Mouse (Mus musculus): Measurements from ENCODE around the gene Laptm4a. TPM values are rescaled to one million over a fixed set of nuclear protein-coding genes. Genes with fewer than 3 reads are reported as not detected.

Laptm4a gene
- polyA plus RNA-seq, 1 experiment from 2014 or later: 221 TPM

DNA sequence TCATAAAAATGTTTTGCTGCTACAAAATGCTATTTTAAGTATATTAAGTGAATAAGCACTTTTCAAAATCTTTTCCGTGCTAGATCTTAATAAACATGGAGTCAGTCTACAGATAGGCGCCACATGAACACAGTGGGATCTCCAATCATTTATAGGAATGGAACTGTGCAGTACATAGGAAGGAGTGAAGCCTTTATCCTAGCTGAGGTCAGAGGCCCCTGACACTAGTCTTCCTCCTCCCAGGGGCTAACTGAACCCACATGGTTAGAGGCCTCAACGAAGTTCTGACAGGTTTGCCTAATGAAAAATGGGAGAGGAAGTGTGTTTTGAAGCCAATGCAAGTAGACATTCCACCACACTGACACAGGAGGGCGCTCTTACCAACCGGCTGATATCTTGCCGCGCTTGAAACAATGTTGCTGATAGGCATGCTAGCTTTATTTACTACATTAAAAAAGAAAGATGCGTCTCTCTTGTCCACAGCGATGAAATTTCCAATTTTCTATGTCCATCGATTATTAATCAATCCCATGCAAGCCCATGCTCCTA lies 32.3 kb upstream of the Laptm4a start:
- 0 out of 2 replicates have a peak, but pooled peaks have one; percentile 59 for ATAC-seq
- peaks cover 11% of the 10 kb centered on the region for H3K4me1 ChIP-seq (replicated peaks)
- no peak overlapping the region for H3K9ac ChIP-seq (replicated peaks)
- H3K9me3 ChIP-seq: no peaks in the 10 kb centered on the region
- H3K4me2 ChIP-seq (replicated peaks): no peak overlapping the region
- H3K36me3 ChIP-seq: no peaks in the 10 kb centered on the region
- WGBS: 24% methylated on average over 10 of the region's 10 CpGs
- H3K4me3 ChIP-seq (replicated peaks): no peak overlapping the region
- no peaks in the 10 kb centered on the region for H3K27me3 ChIP-seq
- no peak overlapping the region for H3K27ac ChIP-seq

- H3K4me3 ChIP-seq (replicated peaks): no peak overlapping the region
- no peaks in the 10 kb centered on the region for H3K36me3 ChIP-seq
- no peak for ATAC-seq
- H3K27me3 ChIP-seq: no peaks in the 10 kb centered on the region
- H3K27ac ChIP-seq: no peak overlapping the region
- H3K4me1 ChIP-seq (replicated peaks): no peaks in the 10 kb centered on the region
- H3K9me3 ChIP-seq: no peaks in the 10 kb centered on the region
- H3K4me2 ChIP-seq (replicated peaks): peak overlapping the region; percentile 34
- WGBS: 31% methylated on average over 18 of the region's 21 CpGs
- H3K9ac ChIP-seq (replicated peaks): no peak overlapping the region
These were observed 28.5 kb upstream of the Laptm4a start for GRCm38 (mm10) chr12:8892876-8893532.

- no peak for ATAC-seq
These were observed 24.3 kb upstream of the Laptm4a start for GRCm38 (mm10) chr12:8897140-8897539.

GRCm38 (mm10) chr12:8898879-8899785 lies 22.3 kb upstream of the Laptm4a start:
- no peaks in the 10 kb centered on the region for H3K27me3 ChIP-seq
- H3K4me1 ChIP-seq (replicated peaks): peaks cover 18% of the 10 kb centered on the region
- no peak overlapping the region for H3K4me2 ChIP-seq (replicated peaks)
- H3K36me3 ChIP-seq: no peaks in the 10 kb centered on the region
- WGBS: 47% methylated on average over 19 of the region's 19 CpGs
- H3K9me3 ChIP-seq: no peaks in the 10 kb centered on the region
- H3K27ac ChIP-seq: no peak overlapping the region
- no peak for ATAC-seq
- H3K4me3 ChIP-seq (replicated peaks): no peak overlapping the region
- no peak overlapping the region for H3K9ac ChIP-seq (replicated peaks)

More at GRCm38 (mm10) chr12:8897140-8897539, 24.3 kb upstream of the Laptm4a start:
- H3K9me3 ChIP-seq: no peaks in the 10 kb centered on the region
- H3K4me3 ChIP-seq (replicated peaks): no peak overlapping the region
- no peak overlapping the region for H3K9ac ChIP-seq (replicated peaks)
- no peaks in the 10 kb centered on the region for H3K27me3 ChIP-seq
- no peaks in the 10 kb centered on the region for H3K36me3 ChIP-seq
- no peak overlapping the region for H3K4me2 ChIP-seq (replicated peaks)
- H3K27ac ChIP-seq: no peak overlapping the region
- H3K4me1 ChIP-seq (replicated peaks): peaks cover 16% of the 10 kb centered on the region
- WGBS: 81% methylated on average over 7 of the region's 7 CpGs

- Histone ChIP-seq H3K9ac (replicated peaks) (no peak overlapping the region), H3K27ac (no peak overlapping the region), H3K4me1 (replicated peaks) (peaks cover 18% of the 10 kb centered on the region), H3K36me3 (no peaks in the 10 kb centered on the region), H3K27me3 (no peaks in the 10 kb centered on the region), H3K4me2 (replicated peaks) (no peak overlapping the region), H3K9me3 (no peaks in the 10 kb centered on the region), H3K4me3 (replicated peaks) (no peak overlapping the region)
- peak; percentile 37; the same call in 1 of the 2 replicates for ATAC-seq
- 18% methylated on average over 4 of the region's 4 CpGs for WGBS
These were observed 21.3 kb upstream of the Laptm4a start for GRCm38 (mm10) chr12:8900107-8900698.

DNA sequence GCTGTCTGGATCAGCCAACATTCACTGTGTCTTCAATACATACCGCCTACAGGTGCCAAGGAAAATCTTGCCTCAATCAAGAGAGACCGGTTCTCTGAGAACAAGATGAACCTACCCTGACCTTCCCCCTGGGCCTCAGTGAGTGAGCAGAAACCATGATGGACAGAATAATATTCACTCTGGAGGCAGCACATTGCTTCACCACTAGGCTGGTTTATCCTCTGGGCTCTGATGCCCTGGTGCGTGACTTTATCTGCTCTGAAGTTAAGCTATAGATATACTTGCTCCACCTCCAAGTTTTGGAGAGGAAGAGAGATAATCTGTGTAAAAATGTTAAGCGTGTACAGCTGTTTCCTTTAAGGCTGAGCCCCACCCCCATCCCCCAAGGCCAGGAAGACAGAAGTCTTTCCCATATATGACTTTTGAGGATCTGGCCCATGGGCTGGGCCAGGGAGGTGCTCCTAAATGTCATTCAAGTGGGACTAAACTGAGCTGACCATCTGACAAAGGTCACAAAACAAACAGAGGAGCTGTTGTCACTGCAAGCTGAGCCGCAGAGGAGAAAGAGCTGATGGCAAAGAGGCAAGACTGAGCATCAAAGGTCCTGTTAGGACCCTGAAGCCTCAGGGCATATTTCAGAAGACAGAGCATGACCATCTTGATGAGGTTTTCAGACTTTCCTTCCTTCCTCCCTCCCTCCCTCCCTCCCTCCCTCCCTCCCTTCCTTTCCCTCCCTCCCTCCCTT lies 20.4 kb upstream of the Laptm4a start:
- H3K36me3 ChIP-seq: no peaks in the 10 kb centered on the region
- no peaks in the 10 kb centered on the region for H3K9me3 ChIP-seq
- H3K27me3 ChIP-seq: no peaks in the 10 kb centered on the region
- H3K27ac ChIP-seq: no peak overlapping the region
- 54% methylated on average over 5 of the region's 5 CpGs for WGBS
- peaks cover 18% of the 10 kb centered on the region for H3K4me1 ChIP-seq (replicated peaks)
- H3K4me2 ChIP-seq (replicated peaks): no peak overlapping the region
- H3K4me3 ChIP-seq (replicated peaks): no peak overlapping the region
- no peak for ATAC-seq
- no peak overlapping the region for H3K9ac ChIP-seq (replicated peaks)

DNA sequence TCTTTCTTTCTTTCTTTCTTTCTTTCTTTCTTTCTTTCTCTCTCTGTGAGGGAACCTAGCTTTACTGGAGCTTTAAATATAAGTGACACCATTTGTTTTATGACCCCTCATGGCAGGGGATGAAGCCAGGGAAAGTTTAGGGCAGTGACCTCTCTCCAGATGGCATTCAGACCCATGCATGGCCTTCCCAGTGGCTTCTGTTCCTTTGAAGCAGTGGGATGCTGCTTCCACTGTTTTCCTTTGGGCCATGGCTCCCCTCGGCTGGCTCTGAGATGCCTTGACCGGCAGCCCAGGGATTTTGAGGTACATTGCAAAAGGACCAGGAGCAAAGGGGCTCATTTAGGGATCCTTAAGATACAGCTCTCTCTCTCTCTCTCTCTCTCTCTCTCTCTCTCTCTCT lies 19.5 kb upstream of the Laptm4a start:
- 22% methylated on average over 2 of the region's 2 CpGs for WGBS
- no peak overlapping the region for H3K4me3 ChIP-seq (replicated peaks)
- no peaks in the 10 kb centered on the region for H3K27me3 ChIP-seq
- ATAC-seq: no peak
- no peak overlapping the region for H3K4me2 ChIP-seq (replicated peaks)
- H3K27ac ChIP-seq: no peak overlapping the region
- no peak overlapping the region for H3K9ac ChIP-seq (replicated peaks)
- 0 out of 2 replicates have a peak, but pooled peaks cover 3% of the 10 kb centered on the region for H3K9me3 ChIP-seq
- peaks cover 18% of the 10 kb centered on the region for H3K4me1 ChIP-seq (replicated peaks)
- H3K36me3 ChIP-seq: no peaks in the 10 kb centered on the region

- H3K27me3 ChIP-seq: no peaks in the 10 kb centered on the region
- H3K4me3 ChIP-seq (replicated peaks): no peak overlapping the region
- H3K9ac ChIP-seq (replicated peaks): no peak overlapping the region
- H3K27ac ChIP-seq: no peak overlapping the region
- ATAC-seq: no peak
- WGBS: 44% methylated on average over 3 of the region's 3 CpGs
- 0 out of 2 replicates have a peak, but pooled peaks cover 3% of the 10 kb centered on the region for H3K9me3 ChIP-seq
- H3K4me2 ChIP-seq (replicated peaks): no peak overlapping the region
- peaks cover 18% of the 10 kb centered on the region for H3K4me1 ChIP-seq (replicated peaks)
- H3K36me3 ChIP-seq: no peaks in the 10 kb centered on the region
These were observed 19.0 kb upstream of the Laptm4a start for GRCm38 (mm10) chr12:8902479-8902878.

- WGBS: 9% methylated on average over 16 of the region's 16 CpGs
- no peak overlapping the region for H3K4me3 ChIP-seq (replicated peaks)
- H3K4me2 ChIP-seq (replicated peaks): no peak overlapping the region
- no peaks in the 10 kb centered on the region for H3K9me3 ChIP-seq
- H3K27me3 ChIP-seq: no peaks in the 10 kb centered on the region
- H3K9ac ChIP-seq (replicated peaks): 0 out of 2 replicates have a peak overlapping the region, but pooled peaks have one; percentile 47
- H3K4me1 ChIP-seq (replicated peaks): peaks cover 17% of the 10 kb centered on the region
- peak overlapping the region; percentile 37; the same call in 1 of the 2 replicates for H3K27ac ChIP-seq
- ATAC-seq: peak; percentile 83
- no peaks in the 10 kb centered on the region for H3K36me3 ChIP-seq
These were observed 8.4 kb upstream of the Laptm4a start for GRCm38 (mm10) chr12:8912860-8913685.

- no peak overlapping the region for H3K9ac ChIP-seq (replicated peaks)
- 63% methylated on average over 9 of the region's 9 CpGs for WGBS
- H3K9me3 ChIP-seq: no peaks in the 10 kb centered on the region
- no peak overlapping the region for H3K4me3 ChIP-seq (replicated peaks)
- H3K4me2 ChIP-seq (replicated peaks): no peak overlapping the region
- no peaks in the 10 kb centered on the region for H3K36me3 ChIP-seq
- ATAC-seq: no peak
- H3K27me3 ChIP-seq: no peaks in the 10 kb centered on the region
- peaks cover 17% of the 10 kb centered on the region for H3K4me1 ChIP-seq (replicated peaks)
- no peak overlapping the region for H3K27ac ChIP-seq
These were observed 7.6 kb upstream of the Laptm4a start for GRCm38 (mm10) chr12:8913701-8914340.

Data from midbrain, embryonic 13.5 days (tissue).